ENCODE assay signal across 28 mouse cellular contexts in genomic region chr5:33210515-33210914, GRCm38 (mm10). TPM values are rescaled to one million over a fixed set of nuclear protein-coding genes. Genes with fewer than 3 reads are reported as not detected.
DNase-seq lines count a peak whose midpoint lies in the region; TF ChIP-seq lines count a peak whose summit lies in the region.
"Had no signal": no experiment of that assay in that cellular context is flagged by ENCODE, and none has a peak within 500 bp of the region (broad histone marks: within the 10 kb centered on the region; RNA-seq: fewer than 3 reads in every experiment).

No protein-coding gene starts in this region.

- no peaks in the 10 kb centered on the region for H3K9me3 ChIP-seq in heart, embryonic 10.5 days
- H3K9me3 ChIP-seq: embryonic facial prominence, embryonic 13.5 days; embryonic facial prominence, embryonic 15.5 days; forebrain, embryonic 10.5 days; forebrain, embryonic 13.5 days; forebrain, embryonic 15.5 days; G1E had no signal

- H3K4me1 ChIP-seq in heart, embryonic 10.5 days = peaks cover 22% of the 10 kb centered on the region
- H3K4me1 ChIP-seq in liver, adult 2 months (ENCODE audit: control insufficient read depth, insufficient read depth, low read length) = 0 out of 2 replicates have a peak, but pooled peaks cover 1% of the 10 kb centered on the region
- no peaks in the 10 kb centered on the region for H3K4me1 ChIP-seq in small intestine, adult 2 months (ENCODE audit: control insufficient read depth, insufficient read depth, insufficient read length, low read length)
- H3K4me1 ChIP-seq: embryonic facial prominence, embryonic 13.5 days; forebrain, embryonic 10.5 days; forebrain, embryonic 13.5 days; forebrain, embryonic 15.5 days had no signal

- no peak overlapping the region for H3K27ac ChIP-seq in heart, embryonic 10.5 days
- no peak overlapping the region for H3K27ac ChIP-seq in liver, adult 2 months (replicated peaks; ENCODE audit: insufficient read depth, low read depth, low read length)
- H3K27ac ChIP-seq in small intestine, adult 2 months (ENCODE audit: insufficient read depth, low read depth, low read length) = 0 out of 2 replicates have a peak overlapping the region, but pooled peaks have one; percentile 21
- H3K27ac ChIP-seq: embryonic facial prominence, embryonic 13.5 days; embryonic facial prominence, embryonic 15.5 days; forebrain, embryonic 10.5 days; forebrain, embryonic 13.5 days; forebrain, embryonic 15.5 days had no signal

- TF ChIP-seq CTCF in liver, adult 2 months (IDR thresholded peaks at IDR 0.05; ENCODE audit: low read depth, low read length) = no peak
- no peak for TF ChIP-seq CTCF in small intestine, adult 2 months (IDR thresholded peaks at IDR 0.05; ENCODE audit: extremely low read depth, insufficient read length, insufficient replicate concordance, low read depth, low read length)

- H3K9ac ChIP-seq in liver, adult 2 months (ENCODE audit: low read depth, low read length) = no peak overlapping the region
- H3K9ac ChIP-seq: embryonic facial prominence, embryonic 13.5 days; embryonic facial prominence, embryonic 15.5 days; forebrain, embryonic 13.5 days; forebrain, embryonic 15.5 days had no signal

- H3K4me3 ChIP-seq in heart, embryonic 10.5 days = no peak overlapping the region
- no peak overlapping the region for H3K4me3 ChIP-seq in liver, adult 2 months (ENCODE audit: insufficient read depth, low read depth, low read length)
- H3K4me3 ChIP-seq in small intestine, adult 2 months (ENCODE audit: low read depth, low read length) = no peak overlapping the region
- H3K4me3 ChIP-seq: embryonic facial prominence, embryonic 13.5 days; embryonic facial prominence, embryonic 15.5 days; erythroblast, embryonic 14.5 days; forebrain, embryonic 10.5 days; forebrain, embryonic 13.5 days; forebrain, embryonic 15.5 days had no signal

- WGBS in heart, embryonic 10.5 days = 86% methylated on average over 3 of the region's 3 CpGs
- WGBS in liver, adult 2 months = 10% methylated on average over 3 of the region's 3 CpGs
- 62% methylated on average over 3 of the region's 3 CpGs for WGBS in small intestine, adult 2 months

- no peaks in the 10 kb centered on the region for H3K27me3 ChIP-seq in heart, embryonic 10.5 days (ENCODE audit: insufficient read depth, poor library complexity, severe bottlenecking)
- no peaks in the 10 kb centered on the region for H3K27me3 ChIP-seq in liver, adult 2 months (ENCODE audit: control insufficient read depth, insufficient read depth, low read length)
- no peaks in the 10 kb centered on the region for H3K27me3 ChIP-seq in small intestine, adult 2 months (ENCODE audit: control insufficient read depth, insufficient read depth, low read length)
- H3K27me3 ChIP-seq: embryonic facial prominence, embryonic 13.5 days; embryonic facial prominence, embryonic 15.5 days; forebrain, embryonic 13.5 days; forebrain, embryonic 15.5 days; Patski had no signal

- H3K36me3 ChIP-seq in heart, embryonic 10.5 days = 0 out of 2 replicates have a peak, but pooled peaks cover 4% of the 10 kb centered on the region
- no peaks in the 10 kb centered on the region for H3K36me3 ChIP-seq in liver, adult 2 months (ENCODE audit: control insufficient read depth, insufficient read depth, low read length)
- H3K36me3 ChIP-seq in small intestine, adult 2 months (ENCODE audit: control insufficient read depth, insufficient read depth, low read length) = no peaks in the 10 kb centered on the region
- H3K36me3 ChIP-seq: embryonic facial prominence, embryonic 13.5 days; embryonic facial prominence, embryonic 15.5 days; forebrain, embryonic 10.5 days; forebrain, embryonic 15.5 days had no signal

- no peak for TF ChIP-seq POLR2A in liver, adult 2 months (IDR thresholded peaks at IDR 0.05; ENCODE audit: extremely low read depth, insufficient read depth, low read length)
- no peak for TF ChIP-seq POLR2A in small intestine, adult 2 months (IDR thresholded peaks at IDR 0.05; ENCODE audit: low read depth, low read length)

- DNase-seq in adrenal gland, postnatal 10 days = peak; percentile 43
- DNase-seq in adrenal gland, postnatal 14 days = no peak
- peak; percentile 50 for DNase-seq in heart, adult 11 months
- no peak for DNase-seq in heart, embryonic 10.5 days (ENCODE audit: low spot score)
- peak; percentile 86 for DNase-seq in liver, adult 2 months (ENCODE audit: extremely low read depth, low read depth, low spot score)
- DNase-seq in liver = no peak
- DNase-seq in cerebellum, adult 9-10 months = no peak
- DNase-seq: adrenal gland, adult 2 months; adrenal gland, postnatal 25 days; B cell, adult 2 months; cerebellum, adult 11-12 months; cerebellum, adult 2 months; cerebellum, adult 9-11 months; cerebellum, postnatal 14 days; cerebellum, postnatal 36 days; embryo, embryonic 11 days had no signal

- no peaks in the 10 kb centered on the region for H3K79me2 ChIP-seq in liver, adult 2 months (ENCODE audit: control insufficient read depth, insufficient read depth, low read length)

RNA-seq across cellular contexts. Expression of gene Spon2, which starts 7.7 kb away (rescaled TPM):
- total RNA-seq in adrenal gland, postnatal 10 days (2021) = 1 to 10 TPM; 7.8 to 8.5 TPM
- total RNA-seq in adrenal gland, postnatal 14 days (2021) = 1.7 and 2.5 TPM in 2 replicates
- polyA plus RNA-seq in heart, embryonic 10.5 days (2016; fragmentation: Nextera tagmentation; extraction: Ambion mirVana) = 16.9 and 27.0 TPM in 2 replicates
- 1.2 and 2.4 TPM in 2 replicates for total RNA-seq in liver, adult 2 months (2014; rRNA removed)
- polyA plus RNA-seq in liver, adult 2 months (2012; rRNA removed) = 5.3 and 11.1 TPM in 2 replicates
- 26.6 and 36.3 TPM in 2 replicates for polyA plus RNA-seq in small intestine, adult 2 months (2012; rRNA removed)
- total RNA-seq: CH12.LX had no signal
- polyA plus RNA-seq: activated CD4-positive, CD25-positive, alpha-beta regulatory T cell, adult 4 months; CD4-positive, CD25-positive, alpha-beta regulatory T cell, adult 4 months had no signal

Comparison
In these comparisons a context has a peak if more than half of its experiments do, and no peak if none do; other contexts are left out.
1. DNase-seq: peak in adrenal gland, postnatal 10 days (single experiment), heart, adult 11 months (single experiment) and liver, adult 2 months (single experiment); none in adrenal gland, postnatal 14 days (single experiment), heart, embryonic 10.5 days (single experiment), liver (single experiment) and cerebellum, adult 9-10 months (single experiment).